Mouse (Mus musculus) midbrain, embryonic 11.5 days (tissue): ENCODE data around the gene Olfr15. TPM values are rescaled to one million over a fixed set of nuclear protein-coding genes. Genes with fewer than 3 reads are reported as not detected.
"Not testable (repeated sequence)": the region's sequence is repeated elsewhere in the genome, so short reads cannot be mapped to it uniquely, and the experiment has no call there.

ENCODE experiments used
- ATAC-seq: fragments of 200-750 bp; cut with Nextera tagmentation; 2 replicates; pipeline ENCODE4 v1.8.0; 2017; ENCODE audit warnings: moderate TSS enrichment, moderate library complexity; ENCODE audit not compliant: low FRiP score
- DNase-seq: peaks from one replicate; pipeline ENCODE4 v3.0.0; 2015; ENCODE audit warnings: low spot score; ENCODE audit errors: missing footprints
- H3K27ac ChIP-seq: fragments of 300-500 bp; sonication (generic); 2 replicates; pipeline ENCODE4 v1.5.1; 2014; ENCODE audit warnings: low read depth, low read length
- H3K27me3 ChIP-seq: fragments of 300-500 bp; sonication (generic); 2 replicates; pipeline ENCODE4 v1.6.1; 2014; ENCODE audit warnings: mild to moderate bottlenecking, low read length, moderate library complexity, mixed read lengths; ENCODE audit not compliant: control insufficient read depth, insufficient read depth
- H3K36me3 ChIP-seq: fragments of 300-500 bp; sonication (generic); 2 replicates; pipeline ENCODE4 v1.6.1; 2014; ENCODE audit warnings: mild to moderate bottlenecking, low read length, moderate library complexity, mixed read lengths; ENCODE audit not compliant: control insufficient read depth, insufficient read depth
- H3K4me1 ChIP-seq: fragments of 300-500 bp; sonication (generic); 2 replicates; pipeline ENCODE4 v1.6.1; 2014; ENCODE audit warnings: low read length; ENCODE audit not compliant: control insufficient read depth, insufficient read depth
- H3K4me2 ChIP-seq: fragments of 300-500 bp; sonication (generic); 2 replicates; pipeline ENCODE4 v1.6.1; 2014; ENCODE audit warnings: mild to moderate bottlenecking, moderate library complexity
- H3K4me3 ChIP-seq: fragments of 300-500 bp; sonication (generic); 2 replicates; pipeline ENCODE4 v1.5.1; 2014; ENCODE audit warnings: low read depth, low read length
- H3K9ac ChIP-seq: fragments of 300-500 bp; sonication (generic); 2 replicates; pipeline ENCODE4 v1.6.1; 2014; ENCODE audit warnings: low read length
- H3K9me3 ChIP-seq: fragments of 300-500 bp; sonication (generic); 2 replicates; pipeline ENCODE4 v1.6.1; 2016; ENCODE audit warnings: low read length; ENCODE audit not compliant: control insufficient read depth
- WGBS: fragments of 180-500 bp; shearing (Covaris S2); extraction: QIAGEN DNeasy Blood & Tissue Kit; methylation state at CpG from one replicate; pipeline ENCODE4 v1.1.7; 2014; 5-methylcytosine and 5-hydroxymethylcytosine counted together
- polyA plus RNA-seq: library from polyadenylated mRNA; unstranded; fragments of >200 nt; fragmentation: Nextera tagmentation; extraction: Ambion mirVana; gene quantifications from 2 replicates; pipeline ENCODE4 v1.2.1, GENCODE M21; 2014

Gene Olfr15
- not detected in 2 replicates for polyA plus RNA-seq

DNA sequence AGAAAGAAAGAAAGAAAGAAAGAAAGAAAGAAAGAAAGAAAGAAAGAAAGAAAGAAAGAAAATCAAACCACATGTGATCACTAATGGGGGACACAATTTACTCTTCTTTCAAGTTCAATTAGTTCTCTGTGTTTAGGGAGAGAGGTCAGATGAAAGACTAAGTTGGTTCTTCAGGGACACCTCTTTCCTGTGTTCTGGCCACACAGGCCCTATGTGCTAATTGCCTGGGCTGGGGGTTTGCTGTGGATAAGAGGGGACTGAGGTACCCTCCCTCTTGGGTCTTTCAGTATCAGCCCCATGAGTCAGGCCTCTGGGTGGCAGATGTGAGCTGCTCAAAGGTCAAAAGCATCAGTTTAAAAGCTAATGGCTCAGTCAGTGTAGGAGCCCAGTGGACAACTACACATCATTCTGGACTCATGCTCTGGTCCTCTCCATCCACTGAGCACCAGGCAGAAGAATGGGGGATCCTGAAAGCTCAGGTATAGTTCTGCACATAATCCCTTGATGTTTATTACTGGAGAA, at the start of gene Olfr15:
TSS of gene Olfr15 (plus strand) at position 291 of the 522 bp plus-strand sequence.
- no peak within 1 kb of the TSS for H3K4me2 ChIP-seq
- DNase-seq, result peak; percentile 79
- no peaks in the 10 kb centered on the region for H3K4me1 ChIP-seq
- H3K4me3 ChIP-seq, result no peak within 1 kb of the TSS
- no peaks in the 10 kb centered on the region for H3K27me3 ChIP-seq
- no peak within 1 kb of the TSS for H3K27ac ChIP-seq
- no peaks in the 10 kb centered on the region for H3K9me3 ChIP-seq
- no peak for ATAC-seq
- H3K36me3 ChIP-seq, result no peaks in the 10 kb centered on the region
- H3K9ac ChIP-seq, result no peak within 1 kb of the TSS

DNA sequence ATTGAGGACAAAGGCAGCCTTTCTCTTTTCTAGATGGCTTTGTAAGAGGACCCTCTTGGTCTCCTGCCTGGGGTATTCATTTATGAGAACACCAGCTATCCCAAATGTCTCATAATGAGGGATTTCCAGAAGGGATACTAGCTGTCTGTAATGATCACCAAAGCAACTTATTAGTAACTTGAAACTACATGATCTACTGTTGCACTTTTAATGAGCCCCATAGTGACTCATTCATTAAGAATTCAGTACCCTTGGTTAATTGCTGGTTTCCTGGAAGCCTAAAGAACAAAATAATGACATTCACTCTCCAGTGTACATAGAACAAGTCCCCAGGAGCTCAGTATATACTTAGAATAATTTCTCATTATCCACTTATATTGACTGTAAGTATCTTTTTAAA, 49.4 kb upstream of the Olfr15 start:
- Histone ChIP-seq H3K4me3 (no peak overlapping the region), H3K4me2 (no peak overlapping the region), H3K27ac (no peak overlapping the region), H3K4me1 (no peaks in the 10 kb centered on the region), H3K9ac (no peak overlapping the region), H3K27me3 (no peaks in the 10 kb centered on the region), H3K9me3 (no peaks in the 10 kb centered on the region), H3K36me3 (no peaks in the 10 kb centered on the region)
- DNase-seq, result no peak
- ATAC-seq, result no peak

DNA sequence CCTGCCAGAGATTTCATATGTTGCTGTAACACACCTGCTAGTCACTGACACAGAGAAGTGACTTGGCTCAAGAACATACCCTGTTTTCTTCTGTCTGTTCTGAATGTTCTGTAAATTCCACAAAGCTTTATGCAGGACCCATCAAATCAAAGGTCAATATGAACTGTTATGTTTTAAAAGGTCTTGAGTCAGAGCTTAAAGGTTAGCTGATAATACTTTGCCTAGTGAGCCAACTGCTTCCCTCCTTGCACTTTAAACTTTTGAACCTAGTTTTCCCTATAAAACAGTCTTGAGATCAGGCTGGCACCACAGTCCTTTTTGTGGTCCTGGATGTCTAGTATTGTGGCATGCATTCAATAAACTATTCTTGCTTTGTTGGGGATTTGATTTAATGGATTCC, 42.3 kb upstream of the Olfr15 start:
- Histone ChIP-seq H3K4me1 (no peaks in the 10 kb centered on the region), H3K9ac (no peak overlapping the region), H3K9me3 (no peaks in the 10 kb centered on the region), H3K4me3 (no peak overlapping the region), H3K4me2 (no peak overlapping the region), H3K27ac (no peak overlapping the region), H3K27me3 (no peaks in the 10 kb centered on the region), H3K36me3 (no peaks in the 10 kb centered on the region)
- DNase-seq (no peak), ATAC-seq (no peak)

DNA sequence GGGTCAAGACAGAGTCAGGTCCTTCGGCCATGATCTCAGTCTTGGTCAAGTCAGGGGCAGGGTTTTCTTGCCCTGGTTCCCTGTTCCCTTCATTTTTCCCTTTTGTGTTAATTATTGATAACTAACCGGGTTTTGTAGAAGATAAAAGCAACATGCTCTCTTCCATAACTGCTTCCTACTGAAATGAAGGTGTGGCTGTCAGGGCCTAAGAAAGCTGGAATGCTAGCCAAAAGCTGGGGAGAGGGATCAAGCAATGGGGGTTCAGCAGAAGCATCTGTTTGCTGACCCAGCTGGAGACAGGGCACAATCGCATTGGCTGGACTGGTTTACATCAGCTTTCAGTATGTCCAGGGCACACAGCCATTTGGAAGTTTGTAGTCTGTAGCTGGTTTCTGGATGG, 22.5 kb upstream of the Olfr15 start:
- DNase-seq (no peak), ATAC-seq (no peak)
- Histone ChIP-seq H3K27me3 (no peaks in the 10 kb centered on the region), H3K4me1 (no peaks in the 10 kb centered on the region), H3K27ac (no peak overlapping the region), H3K36me3 (no peaks in the 10 kb centered on the region), H3K9ac (no peak overlapping the region), H3K9me3 (no peaks in the 10 kb centered on the region), H3K4me2 (no peak overlapping the region), H3K4me3 (no peak overlapping the region)
- 83% methylated on average over 3 of the region's 3 CpGs for WGBS

DNA sequence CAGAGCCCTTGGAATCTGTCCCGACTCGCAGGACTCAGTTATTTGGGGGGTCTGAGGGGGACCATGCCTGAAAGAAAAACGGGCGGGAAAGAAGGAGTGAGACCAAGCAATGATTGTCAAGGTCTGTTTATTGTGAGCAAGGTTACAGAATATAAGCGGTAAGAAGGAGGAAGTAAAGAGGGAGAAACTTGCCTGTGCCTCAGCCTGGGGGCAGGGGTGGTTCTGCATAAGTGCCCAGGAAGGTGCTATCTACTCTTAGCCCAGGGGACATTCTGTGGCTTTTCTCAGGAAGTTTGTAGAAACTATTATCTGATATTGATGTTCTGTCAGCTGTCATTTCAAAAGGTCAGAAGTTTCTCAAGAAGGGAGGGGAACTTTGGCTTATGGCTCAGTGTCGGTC, 16.0 kb upstream of the Olfr15 start:
- WGBS, result 85% methylated on average over 6 of the region's 6 CpGs
- H3K4me1 ChIP-seq, ATAC-seq, DNase-seq, H3K27me3 ChIP-seq, H3K36me3 ChIP-seq, H3K4me2 ChIP-seq, H3K9me3 ChIP-seq, H3K27ac ChIP-seq, H3K4me3 ChIP-seq, H3K9ac ChIP-seq: not testable (repeated sequence)

DNA sequence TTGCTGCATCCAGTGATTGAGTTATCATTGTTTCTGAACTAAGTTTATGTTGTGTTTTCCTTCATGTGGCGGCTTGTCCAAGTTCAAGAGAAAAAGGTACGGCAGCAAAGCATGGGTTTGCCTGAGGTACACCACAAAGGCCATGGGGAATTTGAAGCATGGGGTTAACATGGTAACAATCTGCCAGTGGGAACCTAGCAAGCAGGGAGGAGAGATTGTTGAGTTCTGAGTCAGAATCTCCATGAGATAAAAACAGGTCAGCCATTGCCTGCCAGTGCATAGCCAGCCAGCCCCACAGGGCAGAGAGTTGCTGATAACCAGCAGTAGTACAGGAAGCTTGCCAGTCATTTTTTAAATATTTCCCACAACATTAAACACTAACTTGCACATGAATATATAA, 10.5 kb upstream of the Olfr15 start:
- no peak for ATAC-seq
- no peak overlapping the region for H3K4me2 ChIP-seq
- no peak overlapping the region for H3K27ac ChIP-seq
- no peaks in the 10 kb centered on the region for H3K27me3 ChIP-seq
- DNase-seq, result no peak
- no peak overlapping the region for H3K4me3 ChIP-seq
- H3K9ac ChIP-seq, result no peak overlapping the region
- no peaks in the 10 kb centered on the region for H3K36me3 ChIP-seq
- H3K4me1 ChIP-seq, result no peaks in the 10 kb centered on the region
- 93% methylated on average over 2 of the region's 2 CpGs for WGBS
- H3K9me3 ChIP-seq, result no peaks in the 10 kb centered on the region

DNA sequence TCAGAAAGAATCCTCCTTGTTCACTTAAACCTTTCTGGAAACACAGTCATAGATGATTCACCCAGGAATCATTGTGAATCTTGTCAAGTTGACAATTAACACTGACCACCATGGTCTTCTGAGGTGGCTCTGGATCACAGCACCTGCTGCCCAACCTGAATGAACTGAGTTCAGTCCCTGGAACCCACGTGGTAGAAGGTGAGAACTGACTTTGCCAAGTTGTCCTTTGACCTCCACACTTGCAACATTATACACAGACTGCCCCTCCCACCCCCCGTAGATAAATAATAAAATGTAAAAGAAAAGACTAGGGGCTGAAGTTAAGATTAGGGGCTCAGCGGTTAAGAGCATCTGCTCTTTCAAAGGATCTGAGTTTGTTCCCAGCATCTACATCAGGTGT, 2.7 kb upstream of the Olfr15 start:
- no peak overlapping the region for H3K27ac ChIP-seq
- H3K9me3 ChIP-seq, result no peaks in the 10 kb centered on the region
- H3K4me2 ChIP-seq, result no peak overlapping the region
- WGBS, result 59% methylated on average over 3 of the region's 3 CpGs
- DNase-seq, result no peak
- ATAC-seq, result no peak
- H3K9ac ChIP-seq, result no peak overlapping the region
- H3K36me3 ChIP-seq, result no peaks in the 10 kb centered on the region
- no peaks in the 10 kb centered on the region for H3K27me3 ChIP-seq
- H3K4me3 ChIP-seq, result no peak overlapping the region
- H3K4me1 ChIP-seq, result no peaks in the 10 kb centered on the region

DNA sequence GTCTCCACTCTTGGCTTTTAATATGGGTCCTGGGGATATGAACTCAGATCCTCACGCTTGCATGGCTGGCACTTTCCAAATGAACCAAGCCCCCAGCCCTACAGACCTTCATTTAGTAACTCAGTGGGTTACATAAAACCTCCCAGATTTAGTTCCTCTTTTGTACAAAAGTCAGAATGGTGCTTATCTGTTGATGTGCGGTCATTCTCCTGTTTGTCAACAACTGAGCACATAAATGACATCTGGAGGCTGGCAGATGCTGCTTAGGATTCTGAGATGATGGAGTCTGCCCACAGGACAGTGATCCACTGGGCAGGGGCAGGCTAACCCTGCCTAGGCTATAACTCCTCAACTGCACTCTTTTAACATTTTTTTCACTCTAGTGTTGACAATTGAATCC, 951 bp upstream of the Olfr15 start:
- H3K36me3 ChIP-seq, result no peaks in the 10 kb centered on the region
- DNase-seq (no peak), ATAC-seq (no peak)
- H3K4me2 ChIP-seq, result no peak overlapping the region
- no peak overlapping the region for H3K27ac ChIP-seq
- no peak overlapping the region for H3K4me3 ChIP-seq
- WGBS, result 93% methylated on average over 2 of the region's 2 CpGs
- no peaks in the 10 kb centered on the region for H3K9me3 ChIP-seq
- no peaks in the 10 kb centered on the region for H3K27me3 ChIP-seq
- no peak overlapping the region for H3K9ac ChIP-seq
- no peaks in the 10 kb centered on the region for H3K4me1 ChIP-seq

DNA sequence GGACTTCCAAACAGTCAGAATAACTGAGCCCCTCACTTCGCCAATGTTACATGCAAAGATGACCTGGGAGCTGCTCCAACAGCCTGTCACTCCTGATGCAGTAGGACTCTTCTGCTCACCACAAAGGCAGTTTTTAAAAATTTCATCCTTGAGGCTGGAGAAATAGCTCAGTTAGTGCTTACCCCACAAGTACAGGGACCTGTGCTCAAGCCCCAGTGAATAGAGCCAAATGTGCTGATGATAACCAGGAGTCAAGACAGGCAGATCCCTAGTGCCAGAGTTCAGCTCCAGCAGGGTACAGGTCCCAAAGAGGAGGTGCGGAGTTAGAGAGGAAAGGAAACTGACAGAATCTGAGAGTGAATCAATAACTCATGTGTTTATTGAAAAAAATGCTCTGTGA, 4.8 kb downstream of the Olfr15 start:
- no peak for ATAC-seq
- H3K4me2 ChIP-seq, result no peak overlapping the region
- no peak overlapping the region for H3K4me3 ChIP-seq
- no peaks in the 10 kb centered on the region for H3K9me3 ChIP-seq
- H3K9ac ChIP-seq, result no peak overlapping the region
- 85% methylated on average over 2 of the region's 2 CpGs for WGBS
- no peak overlapping the region for H3K27ac ChIP-seq
- no peak for DNase-seq
- no peaks in the 10 kb centered on the region for H3K27me3 ChIP-seq
- no peaks in the 10 kb centered on the region for H3K4me1 ChIP-seq
- no peaks in the 10 kb centered on the region for H3K36me3 ChIP-seq
